Mouse (Mus musculus) hindbrain, embryonic 16.5 days (tissue): ENCODE data around the gene Vwa7. TPM values are rescaled to one million over a fixed set of nuclear protein-coding genes. Genes with fewer than 3 reads are reported as not detected.

Source experiments
- ATAC-seq: fragments of 200-750 bp; cut with Nextera tagmentation; 2 replicates; pipeline ENCODE4 v1.8.0; 2017; ENCODE audit warnings: moderate TSS enrichment, moderate library complexity
- H3K27ac ChIP-seq: fragments of 300-500 bp; sonication (generic); 2 replicates; pipeline ENCODE4 v1.5.1; 2014; ENCODE audit warnings: low read depth, mild to moderate bottlenecking, control low read depth, low read length, moderate library complexity
- H3K27me3 ChIP-seq: fragments of 300-500 bp; sonication (generic); replicated peaks from 2 replicates; pipeline ENCODE4 v1.6.1; 2014; ENCODE audit warnings: low read length; ENCODE audit not compliant: control insufficient read depth, insufficient read depth
- H3K36me3 ChIP-seq: fragments of 300-500 bp; sonication (generic); 2 replicates; pipeline ENCODE4 v1.6.1; 2014; ENCODE audit warnings: mild to moderate bottlenecking, low read length, moderate library complexity, mixed read lengths; ENCODE audit not compliant: control insufficient read depth, insufficient read depth
- H3K4me1 ChIP-seq: fragments of 300-500 bp; sonication (generic); 2 replicates; pipeline ENCODE4 v1.6.1; 2014; ENCODE audit warnings: low read depth, low read length; ENCODE audit not compliant: control insufficient read depth, insufficient read depth
- H3K4me2 ChIP-seq: fragments of 300-500 bp; sonication (generic); 2 replicates; pipeline ENCODE4 v1.6.1; 2014; ENCODE audit warnings: mild to moderate bottlenecking, low read length, control low read depth, moderate library complexity
- H3K4me3 ChIP-seq: fragments of 300-500 bp; sonication (generic); 2 replicates; pipeline ENCODE4 v1.5.1; 2014; ENCODE audit warnings: mild to moderate bottlenecking, low read length, control low read depth, moderate library complexity
- H3K9ac ChIP-seq: fragments of 300-500 bp; sonication (generic); 2 replicates; pipeline ENCODE4 v1.6.1; 2014; ENCODE audit warnings: low read depth, mild to moderate bottlenecking, control low read depth, low read length, moderate library complexity
- H3K9me3 ChIP-seq: fragments of 300-500 bp; sonication (generic); 2 replicates; pipeline ENCODE4 v1.6.1; 2014; ENCODE audit warnings: mild to moderate bottlenecking, low read length, moderate library complexity; ENCODE audit not compliant: control insufficient read depth
- WGBS: fragments of 180-500 bp; shearing (Covaris S2); extraction: QIAGEN DNeasy Blood & Tissue Kit; methylation state at CpG from one replicate; pipeline ENCODE4 v1.1.7; 2014; 5-methylcytosine and 5-hydroxymethylcytosine counted together
- polyA plus RNA-seq: library from polyadenylated mRNA; unstranded; fragments of >200 nt; fragmentation: Nextera tagmentation; extraction: Ambion mirVana; gene quantifications from 2 replicates; pipeline ENCODE4 v1.2.1, GENCODE M21; 2015

Vwa7 gene
- polyA plus RNA-seq, 1 experiment from 2014 or later = 0.08 TPM

- no peak overlapping the region for H3K27ac ChIP-seq
- H3K4me2 ChIP-seq = no peak overlapping the region
- peaks cover 15% of the 10 kb centered on the region for H3K36me3 ChIP-seq
- H3K9ac ChIP-seq = no peak overlapping the region
- H3K4me3 ChIP-seq = no peak overlapping the region
- H3K9me3 ChIP-seq = no peaks in the 10 kb centered on the region
- peaks cover 14% of the 10 kb centered on the region for H3K4me1 ChIP-seq
- H3K27me3 ChIP-seq = no peaks in the 10 kb centered on the region
- WGBS = 74% methylated on average over 3 of the region's 3 CpGs
- no peak for ATAC-seq
Measured at GRCm38 (mm10) chr17:35057090-35057489, 40.7 kb downstream of the Vwa7 start.

DNA sequence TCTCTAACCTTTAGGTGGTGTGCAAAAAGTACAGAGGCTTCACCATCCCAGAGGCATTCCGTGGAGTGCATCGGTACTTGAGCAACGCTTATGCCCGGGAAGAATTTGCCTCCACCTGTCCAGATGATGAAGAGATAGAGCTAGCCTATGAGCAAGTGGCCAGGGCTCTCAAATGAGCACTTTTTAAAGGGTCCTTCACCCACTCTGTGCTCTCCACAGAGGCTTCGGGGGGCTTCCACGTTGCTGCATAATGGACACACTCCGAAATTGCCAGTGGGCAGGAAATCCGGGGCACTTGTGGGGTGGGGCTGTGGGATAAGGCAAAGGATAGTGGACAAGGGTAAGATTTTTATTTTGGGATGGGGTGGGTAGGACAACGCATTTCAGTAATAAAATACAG is 41.9 kb downstream of the Vwa7 start:
- H3K9me3 ChIP-seq = no peaks in the 10 kb centered on the region
- peaks cover 14% of the 10 kb centered on the region for H3K4me1 ChIP-seq
- H3K36me3 ChIP-seq = peaks cover 19% of the 10 kb centered on the region
- WGBS = 66% methylated on average over 9 of the region's 9 CpGs
- peak overlapping the region; percentile 94 for H3K4me2 ChIP-seq
- H3K27me3 ChIP-seq = peaks cover 3% of the 10 kb centered on the region
- peak overlapping the region; percentile 86 for H3K9ac ChIP-seq
- H3K4me3 ChIP-seq = peak overlapping the region; percentile 82
- no peak overlapping the region for H3K27ac ChIP-seq
- ATAC-seq = peak; percentile 24

- H3K9ac ChIP-seq = peak within 1 kb of the TSS; percentile 86
Measured at GRCm38 (mm10) chr17:35058911-35059892, 42.8 kb downstream of the Vwa7 start, which contains the start of gene Ddah2. TSS of gene Ddah2 (plus strand) at chr17:35059035.

DNA sequence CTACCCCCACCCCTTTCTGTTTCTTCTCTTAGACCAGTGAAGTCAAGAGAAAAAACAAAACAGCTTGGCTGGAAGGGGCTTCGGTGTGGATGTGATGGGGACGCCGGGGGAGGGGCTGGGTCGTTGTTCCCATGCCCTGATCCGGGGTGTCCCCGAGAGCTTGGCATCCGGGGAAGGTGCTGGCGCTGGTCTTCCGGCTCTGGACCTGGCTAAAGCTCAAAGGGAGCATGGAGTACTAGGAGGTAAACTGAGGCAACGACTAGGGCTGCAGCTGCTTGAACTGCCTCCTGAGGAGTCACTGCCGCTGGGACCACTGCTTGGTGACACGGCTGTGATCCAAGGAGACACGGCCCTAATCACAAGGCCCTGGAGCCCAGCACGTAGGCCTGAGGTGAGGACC is 43.7 kb downstream of the Vwa7 start:
- H3K4me3 ChIP-seq = peak overlapping the region; percentile 82
- 25% methylated on average over 14 of the region's 14 CpGs for WGBS
- H3K9me3 ChIP-seq = no peaks in the 10 kb centered on the region
- peaks cover 12% of the 10 kb centered on the region for H3K27me3 ChIP-seq
- H3K27ac ChIP-seq = no peak overlapping the region; the same call in 1 of the 2 replicates
- H3K4me2 ChIP-seq = peak overlapping the region; percentile 94
- ATAC-seq = no peak
- peaks cover 19% of the 10 kb centered on the region for H3K4me1 ChIP-seq
- H3K9ac ChIP-seq = peak overlapping the region; percentile 86
- H3K36me3 ChIP-seq = peaks cover 14% of the 10 kb centered on the region

More at GRCm38 (mm10) chr17:35058911-35059892, 42.8 kb downstream of the Vwa7 start, which contains the start of gene Ddah2:
- peaks cover 9% of the 10 kb centered on the region for H3K27me3 ChIP-seq
- WGBS = 0% methylated on average over 57 of the region's 57 CpGs
- H3K27ac ChIP-seq = peak within 1 kb of the TSS; percentile 89
- H3K9me3 ChIP-seq = no peaks in the 10 kb centered on the region
- H3K36me3 ChIP-seq = peaks cover 16% of the 10 kb centered on the region
- peak; percentile 91 for ATAC-seq
- H3K4me3 ChIP-seq = peak within 1 kb of the TSS; percentile 82
- peak within 1 kb of the TSS; percentile 94 for H3K4me2 ChIP-seq
- peaks cover 14% of the 10 kb centered on the region for H3K4me1 ChIP-seq

- Histone ChIP-seq H3K4me3 (peak overlapping the region; percentile 82), H3K36me3 (peaks cover 14% of the 10 kb centered on the region), H3K4me1 (peaks cover 24% of the 10 kb centered on the region), H3K9me3 (no peaks in the 10 kb centered on the region), H3K27ac (no peak overlapping the region), H3K9ac (peak overlapping the region; percentile 86), H3K4me2 (peak overlapping the region; percentile 94), H3K27me3 (peaks cover 14% of the 10 kb centered on the region)
- WGBS = 60% methylated on average over 22 of the region's 22 CpGs
- ATAC-seq = no peak
Measured at GRCm38 (mm10) chr17:35060737-35061297, 44.4 kb downstream of the Vwa7 start.

DNA sequence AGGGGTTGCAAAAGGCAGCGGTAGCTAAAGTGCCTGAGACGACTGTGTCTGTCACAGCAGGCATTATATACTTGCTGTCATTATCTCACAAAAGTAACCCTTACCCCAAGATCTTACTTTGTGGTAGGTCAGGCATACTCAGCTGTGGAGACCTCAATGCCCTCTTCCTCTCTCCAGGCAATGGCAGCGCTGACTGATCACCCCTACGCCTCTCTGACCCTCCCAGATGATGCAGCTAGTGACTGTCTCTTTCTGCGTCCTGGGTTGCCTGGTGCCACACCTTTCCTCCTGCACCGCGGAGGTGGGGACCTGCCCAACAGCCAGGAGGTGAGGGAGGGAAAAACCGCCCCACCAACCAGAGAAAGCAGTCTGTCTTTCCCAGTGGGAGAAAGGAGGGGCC is 44.9 kb downstream of the Vwa7 start:
- Histone ChIP-seq H3K4me3 (no peak overlapping the region), H3K9ac (no peak overlapping the region), H3K27ac (no peak overlapping the region), H3K27me3 (peaks cover 14% of the 10 kb centered on the region), H3K36me3 (peaks cover 14% of the 10 kb centered on the region), H3K4me1 (peaks cover 24% of the 10 kb centered on the region), H3K9me3 (no peaks in the 10 kb centered on the region), H3K4me2 (no peak overlapping the region)
- ATAC-seq = no peak
- 85% methylated on average over 8 of the region's 8 CpGs for WGBS

DNA sequence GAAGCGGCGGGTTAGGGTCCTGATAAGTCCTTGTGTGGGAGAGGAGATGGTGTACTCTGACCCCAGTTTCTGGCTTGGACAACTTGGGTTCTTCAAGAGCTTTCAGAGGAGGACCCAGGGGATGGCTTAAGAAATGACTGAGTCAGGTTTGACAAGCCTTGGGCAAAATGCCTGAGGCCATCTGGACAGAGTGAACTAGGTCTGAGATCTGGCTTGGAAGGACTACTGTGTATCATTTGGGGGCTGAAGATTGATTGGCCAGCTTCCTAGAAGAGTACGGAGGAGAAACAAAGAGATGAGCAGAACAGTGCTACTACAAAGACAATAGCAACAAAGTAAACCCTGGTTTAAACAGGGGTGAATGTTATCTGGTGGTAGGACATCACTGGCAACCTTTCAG is 47.1 kb downstream of the Vwa7 start:
- H3K9me3 ChIP-seq = no peaks in the 10 kb centered on the region
- peaks cover 24% of the 10 kb centered on the region for H3K4me1 ChIP-seq
- H3K36me3 ChIP-seq = peaks cover 14% of the 10 kb centered on the region
- H3K9ac ChIP-seq = no peak overlapping the region
- 79% methylated on average over 3 of the region's 3 CpGs for WGBS
- no peak overlapping the region for H3K4me2 ChIP-seq
- no peak overlapping the region for H3K27ac ChIP-seq
- peaks cover 18% of the 10 kb centered on the region for H3K27me3 ChIP-seq
- no peak overlapping the region for H3K4me3 ChIP-seq
- ATAC-seq = no peak

- H3K9ac ChIP-seq = no peak overlapping the region
- H3K27ac ChIP-seq = no peak overlapping the region
- H3K4me3 ChIP-seq = no peak overlapping the region; the same call in 1 of the 2 replicates
Measured at GRCm38 (mm10) chr17:35064378-35064877, 48.0 kb downstream of the Vwa7 start.

More at GRCm38 (mm10) chr17:35064378-35064877, 48.0 kb downstream of the Vwa7 start:
- no peaks in the 10 kb centered on the region for H3K9me3 ChIP-seq
- peaks cover 18% of the 10 kb centered on the region for H3K27me3 ChIP-seq
- peaks cover 14% of the 10 kb centered on the region for H3K36me3 ChIP-seq
- 41% methylated on average over 10 of the region's 10 CpGs for WGBS
- ATAC-seq = no peak
- H3K4me2 ChIP-seq = peak overlapping the region; percentile 55
- peaks cover 24% of the 10 kb centered on the region for H3K4me1 ChIP-seq
